Mouse (Mus musculus): ENCODE measurements around the gene Cenpj.

Cenpj gene

DNA sequence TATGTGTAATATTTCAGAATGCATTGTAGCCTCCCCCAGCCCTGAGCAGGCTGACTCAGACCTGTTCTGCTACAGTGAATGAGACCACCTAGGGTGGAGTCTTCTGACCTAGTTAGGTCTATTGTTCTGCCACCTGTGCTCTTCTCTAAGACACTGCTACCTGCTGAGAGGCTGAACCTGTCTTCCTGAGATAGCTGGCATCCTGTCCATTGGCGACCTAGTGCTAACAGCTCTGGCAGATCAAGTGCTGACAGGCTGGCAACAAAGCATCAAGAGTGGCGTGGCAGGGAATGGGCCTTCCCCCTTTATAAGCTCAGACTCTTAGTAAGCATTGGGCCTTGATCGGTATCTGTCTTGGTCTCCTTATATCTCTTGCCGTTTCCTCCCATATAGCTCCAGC, 24.3 kb downstream of the Cenpj start:
- no peak for DNase-seq (ENCODE audit: extremely low spot score, low read depth, low spot score)

- no peak for DNase-seq (ENCODE audit: extremely low spot score, low read depth, low spot score)
Measured at GRCm38 (mm10) chr14:56545491-56545890, 29.7 kb downstream of the Cenpj start.

- no peak for DNase-seq (ENCODE audit: extremely low spot score, low read depth, low spot score)
Measured at GRCm38 (mm10) chr14:56544946-56545345, 30.3 kb downstream of the Cenpj start.

DNA sequence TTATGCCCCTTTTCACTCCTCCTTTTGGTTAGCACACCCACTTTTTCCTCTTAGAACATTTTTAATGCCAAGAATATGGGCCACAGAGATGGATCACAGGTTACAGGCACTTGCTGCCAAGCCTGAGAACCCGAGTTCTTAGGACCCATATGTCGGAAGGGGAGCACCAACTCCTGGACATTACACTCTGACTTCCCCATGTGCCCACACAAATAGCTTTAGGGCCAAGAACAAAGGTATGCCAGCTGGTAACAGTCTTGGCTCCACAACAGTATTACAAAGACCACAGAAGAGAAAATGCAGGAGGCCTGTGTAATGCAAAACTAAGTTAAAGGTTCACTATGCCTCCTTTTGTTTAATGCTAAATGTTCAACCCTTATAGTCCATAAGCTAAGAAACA, 44.4 kb downstream of the Cenpj start:
- DNase-seq (ENCODE audit: extremely low spot score, low read depth, low spot score), result no peak

DNA sequence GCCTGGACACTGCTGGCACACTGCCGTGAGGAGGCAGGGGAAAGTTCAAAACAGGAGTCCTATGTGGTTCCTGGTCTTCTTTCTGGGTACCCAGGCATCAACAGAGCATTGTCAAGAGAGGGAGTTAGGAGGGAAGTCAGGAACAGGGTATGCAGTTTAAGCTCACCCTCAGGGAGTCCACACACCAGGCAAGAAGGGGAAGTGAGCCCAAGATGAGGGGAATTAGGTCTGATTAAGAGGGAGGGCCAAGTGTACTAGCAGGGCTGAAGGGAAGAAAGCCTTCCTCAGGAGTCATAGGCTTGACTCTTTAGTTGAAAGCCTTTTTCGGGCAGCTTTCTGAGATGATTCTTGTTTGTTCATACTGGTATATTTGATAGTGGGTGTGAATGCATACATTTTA, 60.5 kb downstream of the Cenpj start:
- DNase-seq (ENCODE audit: extremely low spot score, low read depth, low spot score), result no peak

DNA sequence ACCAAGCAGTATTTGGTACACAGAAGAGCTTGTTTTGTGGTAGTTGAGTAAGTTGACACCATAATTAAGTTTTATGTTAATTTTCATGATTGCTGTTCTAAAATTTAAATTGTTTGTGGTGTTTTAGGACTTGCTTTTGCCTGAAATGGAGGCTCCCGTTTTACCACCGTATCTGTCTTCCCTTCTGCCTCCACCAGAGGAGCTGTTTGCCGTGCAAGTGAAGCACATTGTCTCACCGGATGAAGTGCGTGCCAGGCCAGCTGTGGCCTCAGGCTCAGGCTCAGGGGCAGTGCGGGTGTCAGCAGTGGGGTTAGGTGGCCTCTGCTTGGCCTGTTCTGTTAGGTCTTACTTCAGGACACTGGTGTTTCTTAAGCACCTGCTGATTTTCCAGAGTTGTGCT, 63.1 kb downstream of the Cenpj start:
- no peak for DNase-seq (ENCODE audit: extremely low spot score, low read depth, low spot score)

DNA sequence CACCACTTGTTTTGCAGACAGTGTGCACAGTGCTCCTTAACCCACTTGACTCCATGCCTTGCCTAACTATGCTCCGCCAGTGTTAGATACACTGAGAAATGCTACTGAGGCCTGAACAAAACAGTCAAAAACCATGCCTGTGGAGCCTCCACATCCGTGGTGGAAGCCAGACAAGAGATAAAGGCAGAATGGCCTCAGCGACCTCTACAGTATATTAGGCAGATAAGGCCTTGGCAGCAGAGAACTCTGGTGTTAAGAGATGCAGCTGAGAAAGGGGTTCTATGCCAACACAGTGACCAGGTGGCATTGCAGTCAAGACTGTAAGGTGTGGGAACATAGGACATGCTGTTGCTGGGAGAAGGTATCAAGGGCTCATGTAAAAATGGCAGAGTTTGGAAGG, 68.5 kb downstream of the Cenpj start:
- DNase-seq (ENCODE audit: extremely low spot score, low read depth, low spot score), result no peak

DNA sequence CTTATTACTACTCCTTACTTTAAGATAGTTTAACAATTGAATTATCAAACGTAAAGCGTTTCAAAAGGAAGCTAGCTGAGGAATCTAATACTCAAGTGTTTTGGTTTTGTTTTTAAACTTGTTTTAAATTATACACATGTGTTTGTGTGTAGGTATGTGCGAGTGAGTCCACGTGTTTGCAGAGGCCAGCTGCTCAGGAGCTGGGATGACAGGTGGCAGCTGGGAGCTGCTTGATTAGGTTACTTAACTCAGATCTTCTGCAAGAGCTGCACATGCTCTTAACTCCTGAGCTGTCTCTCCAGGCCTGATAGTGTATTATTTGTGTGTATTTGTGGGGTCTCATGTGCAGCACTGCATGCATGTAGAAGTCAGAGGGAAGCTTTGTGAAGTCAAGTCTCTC, 72.8 kb downstream of the Cenpj start:
- no peak for DNase-seq (ENCODE audit: extremely low spot score, low read depth, low spot score)

- no peak for DNase-seq (ENCODE audit: extremely low spot score, low read depth, low spot score)
Measured at GRCm38 (mm10) chr14:56489806-56490205, 85.4 kb downstream of the Cenpj start.
